Mouse (Mus musculus): ENCODE measurements around the gene Ddx10. TPM values are rescaled to one million over a fixed set of nuclear protein-coding genes. Genes with fewer than 3 reads are reported as not detected.

Ddx10 gene
- polyA plus RNA-seq, 1 experiment, result 1.7 TPM

GRCm38 (mm10) chr9:53064531-53064930 is 183.3 kb downstream of the Ddx10 start:
- 68% methylated on average over 6 of the region's 6 CpGs for WGBS
- no peak for DNase-seq (ENCODE audit: low read depth, low spot score)

DNA sequence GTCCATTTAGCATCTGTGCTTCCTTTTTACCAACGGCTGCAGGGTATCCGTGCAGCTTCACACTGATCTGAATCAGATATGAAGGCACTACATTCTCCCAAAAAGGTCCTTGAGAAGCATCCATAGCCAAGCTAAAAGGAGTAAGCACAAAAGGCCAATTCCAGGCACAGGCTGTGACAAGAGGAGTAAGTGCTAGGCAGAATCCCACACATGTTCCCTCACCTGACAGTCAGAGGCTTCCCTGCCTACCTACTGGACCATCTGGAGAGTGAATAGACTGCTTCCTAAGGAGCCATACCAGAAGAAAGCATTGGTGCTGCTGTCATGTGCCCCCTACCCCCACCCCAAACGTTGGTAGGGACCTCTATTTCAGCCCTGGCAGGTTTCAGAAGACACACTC is 192.5 kb downstream of the Ddx10 start:
- no peak for DNase-seq (ENCODE audit: low read depth, low spot score)
- 65% methylated on average over 3 of the region's 3 CpGs for WGBS

Other genes starting within 250 kb of the Ddx10 start
- gene Exph5, start 53.6 kb upstream of the Ddx10 start, polyA plus RNA-seq (2012; rRNA removed), result 2.6 and 7.5 TPM in 2 replicates
- 2.6 and 3.6 TPM in 2 replicates for gene Kdelc2, start 136.0 kb upstream of the Ddx10 start, polyA plus RNA-seq (2012; rRNA removed)
- 0.12 TPM in 1 of 2 replicates, not detected in the other for gene 4930550C14Rik, start 154.3 kb upstream of the Ddx10 start, polyA plus RNA-seq (2012; rRNA removed)